Mouse (Mus musculus): ENCODE results near the gene Ebf1.

DNA sequence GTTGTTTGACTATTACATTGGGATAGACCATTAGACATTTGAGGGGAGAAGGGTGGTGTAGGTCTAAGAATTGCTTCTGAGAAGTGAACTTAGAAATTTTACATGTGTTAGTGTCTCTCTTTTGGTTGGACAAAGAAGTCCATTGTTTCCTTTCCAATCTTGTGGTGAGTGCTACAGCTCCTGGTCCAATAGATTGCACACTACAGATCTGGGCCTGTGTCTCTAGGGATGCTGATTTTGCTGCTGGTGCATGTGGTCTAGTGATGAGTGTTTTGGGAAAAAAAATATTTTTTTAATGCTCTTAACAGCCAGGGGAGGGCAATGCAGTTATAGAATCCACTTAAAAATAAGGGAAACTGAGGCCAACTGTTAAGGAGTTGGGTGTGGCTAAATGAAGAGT, 276.9 kb downstream of the Ebf1 start:
- TF ChIP-seq POLR2A (IDR thresholded peaks at IDR 0.05; ENCODE audit: borderline replicate concordance, control insufficient read depth, low read depth, low read length): no peak
- no peak for TF ChIP-seq CTCF (IDR thresholded peaks at IDR 0.05; ENCODE audit: control insufficient read depth, insufficient read depth, low read length)

Measured in bone marrow, adult 2 months (tissue).